Mouse (Mus musculus) c-Kit-negative CD71-positive TER-119-positive erythroid progenitor cells, embryonic 14.5 days (primary cell): Measurements from ENCODE around the gene Meis3.

ENCODE experiments used
- DNase-seq: peaks from one replicate; pipeline ENCODE4 v3.0.0-alpha.2; 2013; ENCODE audit warnings: low read depth, low spot score

Gene Meis3

DNA sequence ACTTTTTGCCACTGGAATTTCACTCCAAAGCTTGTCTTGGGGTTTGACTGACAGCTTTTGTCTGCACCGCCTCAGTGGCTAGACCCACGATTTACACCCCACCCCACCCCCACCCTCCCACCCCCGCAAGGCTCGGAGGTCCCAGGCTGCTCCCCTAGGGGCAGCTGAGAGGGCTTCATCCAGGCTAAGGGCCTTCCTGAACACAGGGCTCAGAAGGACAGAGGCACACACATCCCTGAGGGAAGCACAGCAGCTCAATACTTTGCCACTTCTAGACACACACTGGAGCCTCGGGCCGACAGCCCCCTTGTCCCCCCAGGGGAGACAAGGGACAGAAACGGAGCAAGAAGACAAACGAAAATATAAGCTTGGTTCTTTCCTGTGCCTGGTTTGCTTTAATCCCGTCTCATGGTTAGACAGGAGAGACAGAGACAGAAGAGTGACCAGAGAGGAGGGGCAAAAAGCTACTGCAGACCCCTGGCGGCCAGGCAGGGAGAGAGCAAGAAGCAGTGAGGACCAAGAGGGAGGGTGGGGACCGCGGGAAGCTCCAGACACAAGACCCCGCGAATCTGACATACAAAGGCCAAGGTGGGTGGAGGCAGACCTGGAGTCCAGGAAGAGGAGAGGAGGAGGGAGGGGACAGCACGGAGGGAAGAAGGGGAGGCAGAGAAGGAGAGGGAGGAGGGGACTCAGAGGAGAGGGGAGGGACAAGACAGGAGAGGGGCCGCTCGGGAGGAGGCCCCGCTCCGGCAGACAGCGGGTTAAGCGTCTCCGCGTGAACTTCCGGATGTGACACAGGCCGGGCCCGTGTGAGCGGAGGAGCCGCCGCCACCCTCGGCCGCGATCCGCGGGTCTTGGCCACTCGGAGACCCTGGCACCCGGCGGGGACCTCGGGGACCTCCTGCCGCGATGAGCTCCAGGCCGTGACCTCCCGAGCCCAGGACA, at the start of gene Meis3:
Gene Meis3 (plus strand): TSS at position 494 of the 945 bp plus-strand sequence.
- no peak for DNase-seq

DNA sequence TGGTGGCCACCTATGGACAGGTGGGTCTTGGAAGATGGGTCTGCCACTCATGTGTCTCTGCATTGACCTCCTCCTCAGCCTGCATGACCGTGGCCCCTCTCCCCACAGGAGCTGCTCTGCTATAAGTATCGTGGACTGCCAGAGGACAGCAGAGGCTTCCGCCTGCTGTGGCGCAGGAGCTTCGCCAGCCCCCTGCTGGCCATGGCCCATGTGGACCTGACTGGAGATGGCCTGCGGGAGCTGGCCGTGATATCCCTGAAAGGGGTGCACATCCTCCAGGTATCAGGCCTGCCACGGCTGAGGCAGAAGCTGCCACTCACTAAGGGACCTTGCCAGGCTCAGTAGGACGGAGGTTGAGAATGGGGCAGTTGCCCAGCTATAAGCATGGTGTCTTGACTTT, 49.1 kb upstream of the Meis3 start:
- no peak for DNase-seq

GRCm38 (mm10) chr7:16128344-16128743, 46.5 kb upstream of the Meis3 start:
- DNase-seq: no peak

GRCm38 (mm10) chr7:16128899-16129298, 46.0 kb upstream of the Meis3 start:
- DNase-seq: no peak

GRCm38 (mm10) chr7:16129421-16129845, 45.5 kb upstream of the Meis3 start, which contains the start of gene Slc8a2:
Gene Slc8a2 (plus strand): TSS chr7:16129826.
- no peak for DNase-seq

GRCm38 (mm10) chr7:16129846-16130691, 44.8 kb upstream of the Meis3 start:
- no peak for DNase-seq

- no peak for DNase-seq
Observed at GRCm38 (mm10) chr7:16130956-16131634, 43.8 kb upstream of the Meis3 start.

GRCm38 (mm10) chr7:16132161-16132581, 42.7 kb upstream of the Meis3 start:
- no peak for DNase-seq

- DNase-seq: no peak
Observed at GRCm38 (mm10) chr7:16132926-16133325, 42.0 kb upstream of the Meis3 start.

GRCm38 (mm10) chr7:16133691-16134090, 41.2 kb upstream of the Meis3 start:
- DNase-seq: no peak

- DNase-seq: no peak
Observed at GRCm38 (mm10) chr7:16134951-16135392, 39.9 kb upstream of the Meis3 start.

DNA sequence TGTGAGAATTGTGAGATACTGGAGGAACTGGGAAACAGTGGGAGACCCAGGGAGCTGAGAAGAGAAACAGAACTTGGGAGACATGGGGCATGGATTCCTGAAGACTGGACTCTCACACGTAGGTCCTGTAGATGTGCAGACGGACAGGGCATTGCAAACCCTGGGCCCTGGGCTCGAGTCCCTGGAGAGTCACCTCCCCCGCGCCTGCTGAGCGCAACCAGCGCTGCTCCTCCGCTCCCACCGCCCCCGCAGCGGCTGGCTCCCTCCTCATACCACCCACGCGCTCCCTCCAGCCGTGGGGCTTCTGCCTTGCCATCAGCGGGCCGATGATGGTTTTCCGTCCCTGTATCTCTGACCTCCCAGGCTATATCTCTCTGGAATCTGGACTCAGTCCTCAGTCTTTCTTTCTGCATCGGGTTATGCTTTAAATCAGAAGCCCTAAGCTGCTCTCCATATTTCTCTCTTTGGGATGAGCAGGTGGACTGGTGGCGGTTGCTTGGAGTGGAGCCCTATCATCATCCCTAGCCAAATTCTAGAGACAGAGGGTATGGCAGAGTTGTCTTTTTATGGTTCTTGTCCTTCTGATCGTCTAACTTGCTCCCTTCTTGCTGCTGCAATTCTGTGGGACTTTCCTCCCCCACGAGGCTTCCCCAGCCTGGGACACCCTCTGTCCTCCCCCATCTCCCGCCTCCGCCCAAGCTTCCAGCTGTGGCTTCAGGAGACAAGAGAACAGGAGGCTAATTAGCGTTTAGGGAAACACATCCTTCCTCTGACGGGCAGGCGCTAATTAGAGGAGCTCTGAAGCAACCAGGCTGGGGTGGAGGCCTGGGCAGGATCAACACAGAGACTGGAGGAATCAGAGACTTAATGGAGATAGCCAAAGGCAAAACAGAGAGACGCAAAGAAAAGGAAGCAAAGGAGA, 28.1 kb upstream of the Meis3 start:
- DNase-seq: no peak

DNA sequence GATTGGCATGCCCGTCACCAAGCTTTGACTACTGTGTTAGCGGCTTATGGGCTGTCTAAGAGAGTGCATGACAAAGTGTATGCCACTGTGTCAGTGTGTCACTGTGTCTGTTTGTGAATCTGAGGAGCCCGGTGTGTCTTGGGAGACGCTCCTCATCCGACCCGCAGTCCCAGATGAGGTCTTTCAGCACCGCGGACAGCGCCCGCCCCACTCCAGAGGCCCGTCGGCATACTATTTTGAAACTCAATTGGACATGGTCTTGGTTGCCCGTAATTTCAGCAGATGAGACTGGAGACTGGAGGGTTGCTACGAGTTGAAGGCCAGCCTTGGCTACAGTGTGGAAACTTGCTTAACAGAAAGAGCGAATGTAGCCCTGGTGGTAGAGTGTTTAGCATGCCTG, 27.2 kb upstream of the Meis3 start:
- no peak for DNase-seq

GRCm38 (mm10) chr7:16149241-16149640, 25.6 kb upstream of the Meis3 start:
- DNase-seq: no peak

GRCm38 (mm10) chr7:16150191-16151145, 24.4 kb upstream of the Meis3 start:
- no peak for DNase-seq

- DNase-seq: peak; percentile 16
Observed at GRCm38 (mm10) chr7:16153522-16153921, 21.4 kb upstream of the Meis3 start.

DNA sequence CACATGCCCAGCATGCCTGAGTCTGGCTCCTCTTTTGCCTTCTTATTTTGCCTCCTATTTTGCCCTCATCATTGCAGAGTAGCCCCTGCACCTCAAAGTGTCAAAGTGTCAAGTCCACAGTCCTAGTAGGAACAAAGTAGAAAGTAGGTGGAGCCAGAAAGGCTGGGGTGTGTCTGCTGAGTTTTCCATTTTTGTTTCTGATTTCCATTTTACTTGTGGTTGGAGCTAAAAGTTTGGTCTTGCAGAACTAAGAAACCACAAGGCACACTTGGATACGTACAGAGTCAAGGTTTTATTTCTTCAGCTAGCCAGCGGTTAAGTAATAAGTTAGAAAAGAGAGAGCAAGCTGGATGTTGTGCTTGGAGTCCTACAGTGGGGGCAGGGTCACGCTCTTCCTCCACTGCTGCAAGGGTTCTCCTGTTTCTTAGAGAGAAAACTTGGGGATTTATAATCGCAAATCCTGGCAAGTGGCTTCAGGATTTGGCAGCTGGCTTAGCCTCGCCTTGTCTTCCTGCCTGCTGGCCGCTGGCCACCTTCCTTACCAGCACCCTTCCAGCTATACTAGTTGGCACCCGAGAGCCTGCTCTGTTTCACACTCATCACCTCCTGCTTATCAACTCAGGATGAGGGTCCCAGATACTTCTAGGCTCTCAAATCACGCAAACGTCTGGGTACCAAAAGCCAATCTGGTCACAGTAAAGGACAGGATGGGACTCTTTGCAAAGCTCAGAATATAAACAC, 19.6 kb upstream of the Meis3 start:
- DNase-seq: no peak

- no peak for DNase-seq
Observed at GRCm38 (mm10) chr7:16156105-16156714, 18.7 kb upstream of the Meis3 start.
